Mouse (Mus musculus): ENCODE results near the gene Scube1. TPM values are rescaled to one million over a fixed set of nuclear protein-coding genes. Genes with fewer than 3 reads are reported as not detected.
A peak's percentile ranks its signal among the peaks of the same experiment; 100 is the strongest.

The Scube1 gene
- polyA plus RNA-seq, 1 experiment, result 2.9 TPM

- 78% methylated on average over 13 of the region's 13 CpGs for WGBS
- Histone ChIP-seq H3K4me1 (ENCODE audit: control insufficient read depth, insufficient read depth, low read length) (no peaks in the 10 kb centered on the region), H3K4me3 (replicated peaks; ENCODE audit: insufficient read depth, low read depth, low read length) (no peak overlapping the region), H3K27ac (ENCODE audit: insufficient read depth, low read length) (no peak overlapping the region), H3K27me3 (ENCODE audit: control insufficient read depth, insufficient read depth, low read length) (no peaks in the 10 kb centered on the region)
- no peak for DNase-seq
- TF ChIP-seq POLR2A (IDR thresholded peaks at IDR 0.05; ENCODE audit: borderline replicate concordance, insufficient read depth, low read length) (no peak), CTCF (IDR thresholded peaks at IDR 0.05; ENCODE audit: borderline replicate concordance, insufficient read depth, low read depth, low read length) (no peak)
Observed at GRCm38 (mm10) chr15:83602372-83603045, 122.3 kb downstream of the Scube1 start.

DNA sequence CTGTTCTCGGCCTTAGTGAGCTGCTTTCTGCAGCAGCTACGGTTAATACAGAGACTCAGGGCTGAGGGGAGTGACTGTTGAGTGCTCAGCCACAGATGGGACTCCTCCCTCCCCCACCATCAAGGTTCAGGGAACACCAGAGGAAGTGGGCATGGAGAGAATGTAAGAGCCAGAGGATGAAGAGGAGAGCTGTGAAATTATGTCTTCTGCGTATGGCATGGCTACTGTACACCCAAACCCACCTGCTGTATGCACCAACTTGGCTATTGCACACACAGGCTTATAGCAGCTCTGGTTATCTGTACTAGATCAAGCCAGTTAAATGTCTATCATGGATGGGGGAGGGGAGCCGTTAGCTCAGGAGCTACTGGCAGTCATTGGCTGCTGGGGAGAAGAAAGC lies 123.6 kb downstream of the Scube1 start:
- H3K4me1 ChIP-seq (ENCODE audit: control insufficient read depth, insufficient read depth, low read length), result no peaks in the 10 kb centered on the region
- no peak overlapping the region for H3K4me3 ChIP-seq (replicated peaks; ENCODE audit: insufficient read depth, low read depth, low read length)
- no peak for TF ChIP-seq POLR2A (IDR thresholded peaks at IDR 0.05; ENCODE audit: borderline replicate concordance, insufficient read depth, low read length)
- no peak for TF ChIP-seq CTCF (IDR thresholded peaks at IDR 0.05; ENCODE audit: borderline replicate concordance, insufficient read depth, low read depth, low read length)
- no peaks in the 10 kb centered on the region for H3K27me3 ChIP-seq (ENCODE audit: control insufficient read depth, insufficient read depth, low read length)
- H3K27ac ChIP-seq (ENCODE audit: insufficient read depth, low read length), result no peak overlapping the region
- WGBS, result 79% methylated on average over 4 of the region's 4 CpGs
- DNase-seq, result no peak

- WGBS, result 86% methylated on average over 4 of the region's 4 CpGs
- Histone ChIP-seq H3K4me3 (replicated peaks; ENCODE audit: insufficient read depth, low read depth, low read length) (no peak overlapping the region), H3K27ac (ENCODE audit: insufficient read depth, low read length) (no peak overlapping the region), H3K4me1 (ENCODE audit: control insufficient read depth, insufficient read depth, low read length) (peaks cover 5% of the 10 kb centered on the region; the same call in 1 of the 2 replicates), H3K27me3 (ENCODE audit: control insufficient read depth, insufficient read depth, low read length) (no peaks in the 10 kb centered on the region)
- no peak for DNase-seq
- TF ChIP-seq CTCF (IDR thresholded peaks at IDR 0.05; ENCODE audit: borderline replicate concordance, insufficient read depth, low read depth, low read length) (no peak), POLR2A (IDR thresholded peaks at IDR 0.05; ENCODE audit: borderline replicate concordance, insufficient read depth, low read length) (no peak)
Observed at GRCm38 (mm10) chr15:83596833-83597232, 128.0 kb downstream of the Scube1 start.

- no peak overlapping the region for H3K27ac ChIP-seq (ENCODE audit: insufficient read depth, low read length)
- TF ChIP-seq CTCF (IDR thresholded peaks at IDR 0.05; ENCODE audit: borderline replicate concordance, insufficient read depth, low read depth, low read length) (no peak), POLR2A (IDR thresholded peaks at IDR 0.05; ENCODE audit: borderline replicate concordance, insufficient read depth, low read length) (no peak)
- no peak for DNase-seq
- no peaks in the 10 kb centered on the region for H3K27me3 ChIP-seq (ENCODE audit: control insufficient read depth, insufficient read depth, low read length)
- peaks cover 5% of the 10 kb centered on the region; the same call in 1 of the 2 replicates for H3K4me1 ChIP-seq (ENCODE audit: control insufficient read depth, insufficient read depth, low read length)
- H3K4me3 ChIP-seq (replicated peaks; ENCODE audit: insufficient read depth, low read depth, low read length), result peak overlapping the region; percentile 80
- WGBS, result 29% methylated on average over 7 of the region's 7 CpGs
Observed at GRCm38 (mm10) chr15:83595364-83595711, 129.5 kb downstream of the Scube1 start.

- Histone ChIP-seq H3K27ac (ENCODE audit: insufficient read depth, low read length) (no peak within 1 kb of the TSS), H3K4me3 (replicated peaks; ENCODE audit: insufficient read depth, low read depth, low read length) (peak within 1 kb of the TSS; percentile 80), H3K27me3 (ENCODE audit: control insufficient read depth, insufficient read depth, low read length) (no peaks in the 10 kb centered on the region), H3K4me1 (ENCODE audit: control insufficient read depth, insufficient read depth, low read length) (peaks cover 5% of the 10 kb centered on the region; the same call in 1 of the 2 replicates)
- TF ChIP-seq CTCF (IDR thresholded peaks at IDR 0.05; ENCODE audit: borderline replicate concordance, insufficient read depth, low read depth, low read length) (no peak), POLR2A (IDR thresholded peaks at IDR 0.05; ENCODE audit: borderline replicate concordance, insufficient read depth, low read length) (peak; percentile 57; the same call in 1 of the 2 replicates)
- peak; percentile 95 for DNase-seq
- under 1% methylated on average over 68 of the region's 68 CpGs for WGBS
Observed at GRCm38 (mm10) chr15:83594513-83595363, 130.1 kb downstream of the Scube1 start, which contains the start of gene Ttll12. Gene Ttll12, minus strand, starts transcription at chr15:83595157.

DNA sequence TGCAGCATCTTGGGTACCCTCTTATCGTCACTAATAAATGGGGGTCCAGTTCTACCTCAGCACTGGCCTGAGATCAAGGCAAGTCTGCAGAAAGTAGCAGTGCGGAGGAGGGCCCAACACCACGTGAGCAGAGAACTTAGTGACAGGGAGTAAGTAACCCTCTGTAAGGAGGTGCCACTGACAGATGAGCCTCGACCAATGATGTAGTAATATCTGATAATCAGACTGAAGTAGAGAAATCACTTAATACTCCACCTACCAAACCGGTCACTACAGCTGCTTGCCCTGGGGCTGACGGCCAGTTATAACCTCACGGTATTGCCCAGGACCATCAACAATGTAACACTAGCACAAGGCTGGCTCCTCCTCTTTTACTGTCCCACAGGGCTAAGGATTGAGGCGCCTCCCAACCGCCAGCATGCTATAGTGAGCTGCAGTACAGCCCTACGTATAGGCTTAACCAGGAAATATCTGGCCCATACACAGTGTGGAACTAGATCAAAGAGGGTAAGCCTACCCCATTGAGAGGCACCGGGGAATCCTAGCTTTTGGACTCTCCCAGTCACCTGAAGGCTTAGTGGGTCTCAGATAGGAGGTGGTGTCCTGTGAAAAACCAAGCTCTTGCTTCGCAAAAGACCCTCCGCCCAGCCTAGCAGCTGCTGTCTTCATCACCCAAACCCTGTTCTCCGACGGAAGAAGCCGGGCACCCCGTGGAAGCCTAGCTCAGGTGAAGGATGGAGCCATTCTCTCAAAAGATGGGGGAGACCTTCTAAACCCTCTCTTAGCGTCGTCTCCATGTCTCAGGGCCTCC lies 130.9 kb downstream of the Scube1 start:
- WGBS, result 14% methylated on average over 19 of the region's 19 CpGs
- DNase-seq, result no peak
- peak overlapping the region; percentile 80 for H3K4me3 ChIP-seq (replicated peaks; ENCODE audit: insufficient read depth, low read depth, low read length)
- H3K4me1 ChIP-seq (ENCODE audit: control insufficient read depth, insufficient read depth, low read length), result peaks cover 5% of the 10 kb centered on the region; the same call in 1 of the 2 replicates
- TF ChIP-seq POLR2A (IDR thresholded peaks at IDR 0.05; ENCODE audit: borderline replicate concordance, insufficient read depth, low read length) (no peak), CTCF (IDR thresholded peaks at IDR 0.05; ENCODE audit: borderline replicate concordance, insufficient read depth, low read depth, low read length) (no peak)
- no peaks in the 10 kb centered on the region for H3K27me3 ChIP-seq (ENCODE audit: control insufficient read depth, insufficient read depth, low read length)
- H3K27ac ChIP-seq (ENCODE audit: insufficient read depth, low read length), result no peak overlapping the region

DNA sequence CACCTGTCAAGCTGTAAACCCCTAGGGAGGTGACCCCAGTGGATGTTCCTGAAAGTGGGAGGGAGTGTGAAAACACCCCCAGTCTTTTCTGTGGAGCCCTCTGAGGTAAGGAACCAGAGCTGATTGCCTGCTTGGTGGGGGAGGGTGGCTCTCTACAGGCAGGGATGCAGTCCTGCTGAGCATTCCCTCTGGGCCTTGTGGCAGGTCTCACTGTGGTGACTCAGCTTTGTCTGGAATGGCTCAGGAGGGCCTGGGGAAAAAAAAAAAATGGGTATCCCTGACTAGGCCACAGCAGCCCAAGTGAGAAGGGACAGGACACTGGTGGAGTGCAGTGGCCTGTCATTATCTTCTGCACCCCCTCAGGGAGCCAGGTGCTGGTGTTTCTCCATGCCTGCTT lies 131.6 kb downstream of the Scube1 start:
- DNase-seq, result no peak
- no peak overlapping the region for H3K27ac ChIP-seq (ENCODE audit: insufficient read depth, low read length)
- no peak overlapping the region for H3K4me3 ChIP-seq (replicated peaks; ENCODE audit: insufficient read depth, low read depth, low read length)
- H3K27me3 ChIP-seq (ENCODE audit: control insufficient read depth, insufficient read depth, low read length), result no peaks in the 10 kb centered on the region
- no peak for TF ChIP-seq CTCF (IDR thresholded peaks at IDR 0.05; ENCODE audit: borderline replicate concordance, insufficient read depth, low read depth, low read length)
- H3K4me1 ChIP-seq (ENCODE audit: control insufficient read depth, insufficient read depth, low read length), result peaks cover 5% of the 10 kb centered on the region; the same call in 1 of the 2 replicates

All from cerebellum, adult 2 months (tissue).